Mouse (Mus musculus) heart, embryonic 12.5 days (tissue): ENCODE data around the gene Trp53tg5. TPM values are rescaled to one million over a fixed set of nuclear protein-coding genes. Genes with fewer than 3 reads are reported as not detected.

Experiments used
- ATAC-seq: fragments of 200-750 bp; cut with Nextera tagmentation; 2 replicates; pipeline ENCODE4 v1.8.0; 2017; ENCODE audit warnings: moderate TSS enrichment, moderate library complexity; ENCODE audit not compliant: insufficient number of reproducible peaks, low FRiP score
- H3K27ac ChIP-seq: fragments of 300-500 bp; sonication (generic); 2 replicates; pipeline ENCODE4 v1.5.1; 2016; ENCODE audit warnings: mild to moderate bottlenecking, moderate library complexity; ENCODE audit not compliant: poor library complexity, severe bottlenecking
- H3K27me3 ChIP-seq: fragments of 300-500 bp; sonication (generic); replicated peaks from 2 replicates; pipeline ENCODE4 v1.6.1; 2016; ENCODE audit warnings: mild to moderate bottlenecking, moderate library complexity
- H3K36me3 ChIP-seq: fragments of 300-500 bp; sonication (generic); 2 replicates; pipeline ENCODE4 v1.6.1; 2016; ENCODE audit warnings: mild to moderate bottlenecking, moderate library complexity
- H3K4me1 ChIP-seq: fragments of 300-500 bp; sonication (generic); replicated peaks from 2 replicates; pipeline ENCODE4 v1.6.1; 2016; ENCODE audit warnings: mild to moderate bottlenecking
- H3K4me2 ChIP-seq: fragments of 300-500 bp; sonication (generic); 2 replicates; pipeline ENCODE4 v1.6.1; 2016; ENCODE audit warnings: mild to moderate bottlenecking, moderate library complexity
- H3K4me3 ChIP-seq: fragments of 300-500 bp; sonication (generic); 2 replicates; pipeline ENCODE4 v1.5.1; 2016; ENCODE audit warnings: mild to moderate bottlenecking
- H3K9ac ChIP-seq: fragments of 300-500 bp; sonication (generic); 2 replicates; pipeline ENCODE4 v1.6.1; 2016; ENCODE audit warnings: mild to moderate bottlenecking, moderate library complexity
- H3K9me3 ChIP-seq: fragments of 300-500 bp; sonication (generic); replicated peaks from 2 replicates; pipeline ENCODE4 v1.6.1; 2016; ENCODE audit warnings: mild to moderate bottlenecking, moderate library complexity
- WGBS: fragments of 180-500 bp; shearing (Covaris S2); methylation state at CpG from one replicate; pipeline ENCODE4 v1.1.7; 2016; 5-methylcytosine and 5-hydroxymethylcytosine counted together
- polyA plus RNA-seq: library from polyadenylated mRNA; unstranded; fragments of >200 nt; fragmentation: Nextera tagmentation; extraction: Ambion mirVana; gene quantifications from 2 replicates; pipeline ENCODE4 v1.2.1, GENCODE M21; 2016

Gene Trp53tg5
- polyA plus RNA-seq, 1 experiment from 2014 or later: 0.19 TPM

DNA sequence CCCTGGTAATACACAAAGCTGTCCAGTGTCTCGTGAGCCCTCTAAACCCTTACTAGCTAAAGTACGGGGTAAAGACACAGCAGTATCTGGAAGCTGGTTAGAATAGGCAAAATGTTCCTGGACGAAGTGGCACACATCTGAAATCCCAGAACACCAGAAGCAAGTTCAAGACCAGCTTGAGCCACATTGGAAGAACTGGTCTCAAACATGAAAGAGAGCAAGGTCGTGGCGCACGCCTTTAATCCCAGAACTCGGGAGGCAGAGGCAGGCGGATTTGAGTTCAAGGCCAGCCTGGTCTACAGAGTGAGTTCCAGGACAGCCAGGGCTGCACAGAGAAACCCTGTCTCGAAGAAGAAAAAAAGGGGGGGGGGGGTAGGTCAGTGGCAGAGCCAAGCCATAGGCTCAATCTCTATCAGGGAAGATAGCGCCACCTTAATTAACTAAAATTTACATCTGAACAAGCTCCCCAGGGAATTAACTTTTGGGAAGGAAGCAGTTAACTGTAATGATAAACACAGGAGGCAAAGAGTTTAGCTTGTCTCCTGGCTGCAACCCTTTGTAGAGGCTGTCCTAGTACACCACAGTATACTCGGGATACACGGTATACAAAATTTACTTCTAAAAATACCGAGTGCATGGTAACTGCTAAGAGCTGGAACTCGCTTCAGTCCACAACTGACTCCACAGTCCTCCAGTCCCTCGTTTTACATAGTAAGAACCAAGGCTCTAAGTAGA, 43.5 kb downstream of the Trp53tg5 start:
- WGBS: 48% methylated on average over 15 of the region's 15 CpGs
- Histone ChIP-seq H3K27me3 (peaks cover 4% of the 10 kb centered on the region), H3K4me2 (no peak overlapping the region), H3K4me1 (peaks cover 56% of the 10 kb centered on the region), H3K36me3 (peaks cover 39% of the 10 kb centered on the region), H3K4me3 (no peak overlapping the region), H3K9me3 (no peaks in the 10 kb centered on the region), H3K27ac (0 out of 2 replicates have a peak overlapping the region, but pooled peaks have one; percentile 8), H3K9ac (no peak overlapping the region)
- ATAC-seq: no peak

- no peak for ATAC-seq
- peaks cover 4% of the 10 kb centered on the region for H3K27me3 ChIP-seq
- no peak overlapping the region for H3K4me3 ChIP-seq
- no peak overlapping the region for H3K9ac ChIP-seq
- 34% methylated on average over 5 of the region's 5 CpGs for WGBS
- peaks cover 50% of the 10 kb centered on the region for H3K36me3 ChIP-seq
- H3K4me2 ChIP-seq: no peak overlapping the region
- no peaks in the 10 kb centered on the region; the same call in 1 of the 2 replicates for H3K9me3 ChIP-seq
- peaks cover 45% of the 10 kb centered on the region for H3K4me1 ChIP-seq
- H3K27ac ChIP-seq: no peak overlapping the region
These were observed 45.1 kb downstream of the Trp53tg5 start for GRCm38 (mm10) chr2:164428451-164428850.

- Histone ChIP-seq H3K4me1 (peaks cover 34% of the 10 kb centered on the region), H3K36me3 (peaks cover 54% of the 10 kb centered on the region), H3K4me2 (no peak overlapping the region), H3K27ac (no peak overlapping the region), H3K9me3 (no peaks in the 10 kb centered on the region; the same call in 1 of the 2 replicates), H3K9ac (no peak overlapping the region), H3K27me3 (peaks cover 4% of the 10 kb centered on the region), H3K4me3 (no peak overlapping the region)
- no peak for ATAC-seq
- WGBS: 80% methylated on average over 5 of the region's 5 CpGs
These were observed 46.6 kb downstream of the Trp53tg5 start for GRCm38 (mm10) chr2:164426952-164427351.

- 24% methylated on average over 12 of the region's 12 CpGs for WGBS
- Histone ChIP-seq H3K36me3 (peaks cover 54% of the 10 kb centered on the region), H3K27ac (no peak overlapping the region), H3K4me3 (no peak overlapping the region), H3K9ac (no peak overlapping the region), H3K27me3 (peaks cover 4% of the 10 kb centered on the region), H3K4me2 (no peak overlapping the region), H3K4me1 (peaks cover 26% of the 10 kb centered on the region), H3K9me3 (no peaks in the 10 kb centered on the region; the same call in 1 of the 2 replicates)
- ATAC-seq: no peak
These were observed 47.4 kb downstream of the Trp53tg5 start for GRCm38 (mm10) chr2:164426121-164426520.

DNA sequence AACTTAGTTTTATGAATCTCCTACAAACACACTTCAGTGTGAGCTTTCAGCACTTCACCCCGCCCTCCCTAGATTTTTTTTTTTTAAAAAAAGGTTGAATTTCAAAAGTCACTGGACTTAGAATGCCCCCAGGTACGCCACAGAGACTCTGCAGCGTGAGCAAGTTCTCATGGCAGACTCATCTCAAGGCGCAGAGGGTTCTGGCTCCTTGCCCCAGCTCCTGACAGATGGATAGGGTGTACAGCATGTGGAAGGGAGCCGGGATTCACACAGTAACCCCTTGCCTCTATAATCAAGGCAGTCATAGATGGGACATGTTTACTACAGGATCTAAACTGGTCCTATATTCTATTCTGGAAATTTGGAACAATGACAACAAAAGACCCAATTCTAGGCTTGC, 48.1 kb downstream of the Trp53tg5 start:
- Histone ChIP-seq H3K9me3 (no peaks in the 10 kb centered on the region; the same call in 1 of the 2 replicates), H3K4me1 (peaks cover 19% of the 10 kb centered on the region), H3K4me2 (no peak overlapping the region), H3K27ac (no peak overlapping the region), H3K4me3 (no peak overlapping the region), H3K9ac (no peak overlapping the region), H3K27me3 (peaks cover 4% of the 10 kb centered on the region), H3K36me3 (peaks cover 54% of the 10 kb centered on the region)
- WGBS: 79% methylated on average over 5 of the region's 5 CpGs
- ATAC-seq: no peak

GRCm38 (mm10) chr2:164424406-164424805, 49.1 kb downstream of the Trp53tg5 start:
- Histone ChIP-seq H3K4me3 (no peak overlapping the region), H3K27me3 (peaks cover 1% of the 10 kb centered on the region), H3K4me1 (peaks cover 15% of the 10 kb centered on the region), H3K27ac (no peak overlapping the region), H3K4me2 (no peak overlapping the region), H3K36me3 (peaks cover 50% of the 10 kb centered on the region), H3K9ac (no peak overlapping the region), H3K9me3 (no peaks in the 10 kb centered on the region; the same call in 1 of the 2 replicates)
- ATAC-seq: no peak
- WGBS: 84% methylated on average over 8 of the region's 8 CpGs

GRCm38 (mm10) chr2:164423464-164423863, 50.1 kb downstream of the Trp53tg5 start:
- no peak overlapping the region for H3K4me2 ChIP-seq
- H3K36me3 ChIP-seq: peaks cover 41% of the 10 kb centered on the region
- no peak for ATAC-seq
- H3K27me3 ChIP-seq: peaks cover 2% of the 10 kb centered on the region; the same call in 1 of the 2 replicates
- H3K27ac ChIP-seq: no peak overlapping the region
- peaks cover 12% of the 10 kb centered on the region; the same call in 1 of the 2 replicates for H3K4me1 ChIP-seq
- no peak overlapping the region for H3K9ac ChIP-seq
- WGBS: 84% methylated on average over 11 of the region's 11 CpGs
- no peaks in the 10 kb centered on the region; the same call in 1 of the 2 replicates for H3K9me3 ChIP-seq
- no peak overlapping the region for H3K4me3 ChIP-seq

DNA sequence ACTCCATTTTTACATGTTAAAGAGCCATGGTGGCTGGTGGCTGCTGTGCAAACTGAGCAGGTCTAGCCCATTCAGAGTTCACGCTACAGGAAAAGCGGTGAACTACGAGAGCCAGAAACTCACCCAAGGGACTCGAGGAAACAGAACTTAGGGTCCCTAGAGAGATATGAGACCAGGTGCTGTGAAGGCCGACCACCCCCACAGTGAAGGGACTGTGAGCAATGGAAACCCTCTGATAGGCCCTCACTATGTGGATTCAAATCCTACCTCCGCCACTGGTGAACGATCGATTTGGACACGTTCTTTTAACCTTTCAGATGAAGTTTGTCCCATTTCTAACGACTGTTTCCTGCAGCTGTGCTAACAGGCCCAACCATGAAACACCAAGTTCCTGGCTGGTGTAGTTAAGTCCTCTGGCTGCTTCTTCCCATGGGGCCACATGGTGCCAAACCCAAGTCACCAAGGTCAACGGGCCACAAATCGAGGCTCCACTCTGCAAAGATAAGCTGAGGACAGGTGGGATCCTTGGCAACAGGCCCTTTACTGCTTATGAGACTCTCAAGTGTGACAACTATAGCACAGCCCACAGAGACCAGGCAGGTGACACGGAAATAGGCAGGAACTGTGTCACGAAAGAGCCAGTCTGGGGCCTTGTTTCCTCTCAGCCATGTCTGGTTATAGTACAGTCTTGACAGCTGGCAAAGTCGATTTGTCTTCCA, 50.7 kb downstream of the Trp53tg5 start:
- Histone ChIP-seq H3K9me3 (no peaks in the 10 kb centered on the region; the same call in 1 of the 2 replicates), H3K4me1 (peaks cover 14% of the 10 kb centered on the region; the same call in 1 of the 2 replicates), H3K27me3 (peaks cover 4% of the 10 kb centered on the region; the same call in 1 of the 2 replicates), H3K4me2 (no peak overlapping the region), H3K4me3 (no peak overlapping the region), H3K27ac (no peak overlapping the region), H3K9ac (no peak overlapping the region), H3K36me3 (peaks cover 35% of the 10 kb centered on the region)
- ATAC-seq: no peak
- 76% methylated on average over 15 of the region's 15 CpGs for WGBS

GRCm38 (mm10) chr2:164421979-164422378, 51.5 kb downstream of the Trp53tg5 start:
- no peak for ATAC-seq
- Histone ChIP-seq H3K4me1 (peaks cover 14% of the 10 kb centered on the region; the same call in 1 of the 2 replicates), H3K9ac (no peak overlapping the region), H3K27me3 (peaks cover 4% of the 10 kb centered on the region; the same call in 1 of the 2 replicates), H3K9me3 (no peaks in the 10 kb centered on the region; the same call in 1 of the 2 replicates), H3K36me3 (peaks cover 27% of the 10 kb centered on the region), H3K4me3 (no peak overlapping the region), H3K27ac (no peak overlapping the region), H3K4me2 (no peak overlapping the region)
- WGBS: 84% methylated on average over 8 of the region's 8 CpGs

- WGBS: 82% methylated on average over 7 of the region's 7 CpGs
- ATAC-seq: no peak
These were observed 52.2 kb downstream of the Trp53tg5 start for GRCm38 (mm10) chr2:164421306-164421705.

More at GRCm38 (mm10) chr2:164421306-164421705, 52.2 kb downstream of the Trp53tg5 start:
- peaks cover 14% of the 10 kb centered on the region; the same call in 1 of the 2 replicates for H3K4me1 ChIP-seq
- H3K4me3 ChIP-seq: no peak overlapping the region
- no peak overlapping the region for H3K4me2 ChIP-seq
- H3K27me3 ChIP-seq: peaks cover 4% of the 10 kb centered on the region; the same call in 1 of the 2 replicates
- peaks cover 20% of the 10 kb centered on the region for H3K36me3 ChIP-seq
- no peak overlapping the region for H3K9ac ChIP-seq
- H3K9me3 ChIP-seq: no peaks in the 10 kb centered on the region; the same call in 1 of the 2 replicates
- no peak overlapping the region for H3K27ac ChIP-seq
